Comparison of ENCODE assay signal across 19 mouse cellular contexts in genomic region chr17:80959840-80960239, GRCm38 (mm10). TPM values are rescaled to one million over a fixed set of nuclear protein-coding genes. Genes with fewer than 3 reads are reported as not detected.
"Had no signal": no experiment of that assay in that cellular context is flagged by ENCODE, and none has a peak within 500 bp of the region (broad histone marks: within the 10 kb centered on the region; RNA-seq: fewer than 3 reads in every experiment).

No protein-coding gene starts in this region.

- H3K4me2 ChIP-seq: lung, embryonic 14.5 days; midbrain, embryonic 12.5 days; midbrain, embryonic 15.5 days; neural tube, embryonic 13.5 days; neural tube, embryonic 15.5 days had no signal

- H3K4me3 ChIP-seq: midbrain, embryonic 10.5 days; midbrain, embryonic 12.5 days; midbrain, embryonic 15.5 days; myocyte; neural tube, embryonic 13.5 days; neural tube, embryonic 15.5 days had no signal

- H3K36me3 ChIP-seq: midbrain, embryonic 10.5 days; midbrain, embryonic 12.5 days; midbrain, embryonic 15.5 days; neural tube, embryonic 13.5 days; neural tube, embryonic 15.5 days had no signal

- H3K27ac ChIP-seq: midbrain, embryonic 10.5 days; midbrain, embryonic 12.5 days; midbrain, embryonic 15.5 days; neural tube, embryonic 13.5 days; neural tube, embryonic 15.5 days had no signal

- H3K9me3 ChIP-seq: midbrain, embryonic 12.5 days; midbrain, embryonic 15.5 days; neural tube, embryonic 13.5 days; neural tube, embryonic 15.5 days had no signal

- ATAC-seq: midbrain, embryonic 15.5 days had no signal

- H3K9ac ChIP-seq: lung, embryonic 14.5 days; midbrain, embryonic 12.5 days; midbrain, embryonic 15.5 days; neural tube, embryonic 13.5 days; neural tube, embryonic 15.5 days had no signal

- DNase-seq: lung, adult 18-20 months; lung, embryonic 14.5 days; lung, postnatal 10 days; lung, postnatal 4 days; retina, postnatal 1 day; right cerebral cortex, adult 18-20 months; right cerebral cortex, postnatal 25 days; right cerebral cortex, postnatal 4 days; spleen, adult 18-20 months; thymus, adult 18-20 months; thymus, postnatal 14 days; thymus, postnatal 36 days had no signal

- H3K27me3 ChIP-seq: midbrain, embryonic 12.5 days; midbrain, embryonic 15.5 days; neural tube, embryonic 13.5 days; neural tube, embryonic 15.5 days had no signal

RNA-seq across cellular contexts. Expression of gene Tmem178, which starts 15.4 kb away (rescaled TPM):
- total RNA-seq: megakaryocyte-erythroid progenitor cell, adult 5-6 weeks had no signal
- polyA plus RNA-seq: myocyte had no signal
